Mouse (Mus musculus): ENCODE data around the gene Smarcc2.

- no peak for TF ChIP-seq CTCF (IDR thresholded peaks at IDR 0.05)
- 0 out of 2 replicates have a peak, but pooled peaks have one; percentile 59 for TF ChIP-seq EP300 (IDR thresholded peaks at IDR 0.05)
Measured at GRCm38 (mm10) chr10:128498590-128498989, 39.5 kb downstream of the Smarcc2 start, which contains the start of gene Myl6b.
